Comparison of ENCODE assay signal across 1 mouse cellular context in the genomic region with DNA sequence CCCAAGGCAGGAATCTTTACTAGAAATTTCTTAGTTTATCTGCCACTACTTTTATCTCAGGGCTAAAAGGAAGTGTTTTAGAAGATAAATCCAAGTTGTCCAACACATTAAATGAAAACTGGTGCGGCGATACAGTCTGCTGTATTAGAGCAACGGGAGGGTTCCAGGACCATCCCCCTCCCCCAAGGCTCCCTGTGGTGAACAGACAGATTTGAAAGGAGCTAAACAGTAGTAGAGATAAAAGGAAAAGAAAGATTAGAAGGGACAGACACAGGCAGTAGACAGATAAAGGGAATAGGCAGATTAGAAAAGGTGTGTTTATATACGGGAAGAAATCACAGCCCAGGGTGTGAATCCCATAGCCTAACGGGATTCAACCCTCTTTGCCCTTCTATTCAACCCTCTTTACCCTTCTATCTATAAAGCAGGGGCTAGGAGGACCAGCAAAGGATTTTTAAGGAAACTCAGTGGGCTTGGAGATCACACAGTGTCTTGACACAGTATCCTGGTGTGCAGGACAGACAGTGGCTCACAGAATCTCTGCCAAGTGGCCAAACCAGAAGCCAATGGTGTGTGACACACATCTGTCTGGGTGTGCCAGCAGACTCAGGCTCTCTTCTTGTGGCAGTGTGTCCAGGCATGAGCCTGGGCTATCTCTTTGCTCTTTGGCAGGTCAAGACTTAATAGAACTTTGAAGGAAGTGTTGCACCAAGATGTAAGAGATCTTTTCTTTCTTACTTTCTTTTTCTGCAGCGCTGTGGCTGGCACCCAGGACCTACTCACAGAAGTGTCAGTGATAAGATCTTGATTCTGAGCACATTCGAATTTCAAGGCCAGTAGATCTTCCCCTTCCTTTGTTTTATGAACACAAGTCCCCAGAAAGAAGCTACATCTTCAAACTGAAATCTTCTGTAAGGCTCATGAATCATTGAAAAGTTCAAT.
TF ChIP-seq lines count a peak whose summit lies in the region.

No protein-coding gene starts in this region.

TF ChIP-seq in MEL, 35 proteins besides CTCF, POLR2A, EP300 and RAD21 (continued from another document):
- TF ChIP-seq MAFK (IDR thresholded peaks at IDR 0.05; ENCODE audit: borderline replicate concordance, low read depth, low read length) (no peak), CHD1 (IDR thresholded peaks at IDR 0.05; ENCODE audit: low read depth, low read length) (no peak), MAX (IDR thresholded peaks at IDR 0.05; ENCODE audit: low read length) (no peak), BHLHE40 (IDR thresholded peaks at IDR 0.05; ENCODE audit: borderline replicate concordance, low read depth, low read length) (no peak), CHD2 (IDR thresholded peaks at IDR 0.05; ENCODE audit: low read length) (no peak), NELFE (IDR thresholded peaks at IDR 0.05; ENCODE audit: low read depth, low read length) (no peak), HCFC1 (IDR thresholded peaks at IDR 0.05; ENCODE audit: low read depth, low read length) (no peak), RCOR1 (IDR thresholded peaks at IDR 0.05; ENCODE audit: low read depth, low read length) (peak; percentile 85), TCF12 (IDR thresholded peaks at IDR 0.05; ENCODE audit: low read depth, low read length) (peak; percentile 38; the same call in 1 of the 2 replicates), GATA1 (IDR thresholded peaks at IDR 0.05; ENCODE audit: low read depth, low read length) (peak; percentile 59)
